Mouse (Mus musculus) olfactory bulb, adult 2 months (tissue): ENCODE results near the gene Rab21.

ENCODE experiments used
- CTCF ChIP-seq: fragments of 200-500 bp; IDR thresholded peaks from 2 replicates; pipeline ENCODE4 v1.5.1; 2012; ENCODE audit warnings: low read depth, mild to moderate bottlenecking, low read length, moderate library complexity; ENCODE audit not compliant: insufficient read depth
- POLR2A ChIP-seq: fragments of 200-500 bp; IDR thresholded peaks from 2 replicates; pipeline ENCODE4 v1.6.1; 2012; ENCODE audit warnings: mild to moderate bottlenecking, low read depth, low read length, moderate library complexity; ENCODE audit not compliant: insufficient read depth

- no peak for TF ChIP-seq CTCF
- no peak for TF ChIP-seq POLR2A
Measured at GRCm38 (mm10) chr10:115314582-115315452, 577 bp downstream of the Rab21 start.
